Mouse (Mus musculus): ENCODE results near the gene Akt3. TPM values are rescaled to one million over a fixed set of nuclear protein-coding genes. Genes with fewer than 3 reads are reported as not detected.

The Akt3 gene
- polyA plus RNA-seq, 2 experiments, result 7.2 to 14.5 TPM

DNA sequence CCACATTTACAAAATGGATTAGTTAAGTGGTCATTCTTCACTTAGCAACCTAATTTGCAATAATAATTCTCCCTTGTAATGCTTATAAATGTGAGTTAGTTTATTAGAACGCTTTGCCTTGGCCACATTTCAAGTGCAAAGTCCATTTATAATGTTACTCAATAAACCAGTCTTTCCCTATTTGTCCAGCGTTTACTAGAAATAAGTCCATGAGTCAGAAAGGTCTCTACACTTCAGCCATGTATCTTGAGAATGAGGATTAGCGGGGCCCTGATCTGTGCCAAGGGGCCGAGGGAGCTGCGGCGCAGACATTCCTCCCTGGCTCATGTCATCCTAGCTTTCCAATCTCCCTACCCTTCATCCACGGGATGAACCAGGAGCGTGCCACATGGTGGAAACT is 275.3 kb downstream of the Akt3 start:
- no peak for ATAC-seq (ENCODE audit: low FRiP score, low read depth)
- no peak overlapping the region for H3K4me2 ChIP-seq (replicated peaks; ENCODE audit: low read depth, low read length, severe bottlenecking)
- H3K4me1 ChIP-seq (ENCODE audit: control insufficient read depth, insufficient read depth, low read length), result 0 out of 2 replicates have a peak, but pooled peaks cover 5% of the 10 kb centered on the region
- no peak for DNase-seq (ENCODE audit: low spot score)
- H3K9me3 ChIP-seq (ENCODE audit: control insufficient read depth, low read length), result no peaks in the 10 kb centered on the region
- no peak for TF ChIP-seq POLR2A (IDR thresholded peaks at IDR 0.05; ENCODE audit: borderline replicate concordance, extremely low read depth, insufficient read depth, insufficient read length)
- no peak overlapping the region for H3K9ac ChIP-seq (ENCODE audit: low read depth, low read length, severe bottlenecking)
- H3K27ac ChIP-seq (replicated peaks; ENCODE audit: low read depth, low read length), result no peak overlapping the region
- no peaks in the 10 kb centered on the region for H3K36me3 ChIP-seq (ENCODE audit: control insufficient read depth, insufficient read depth, low read length)
- H3K27me3 ChIP-seq (ENCODE audit: control insufficient read depth, insufficient read depth, low read length), result no peaks in the 10 kb centered on the region
- WGBS, result 85% methylated on average over 8 of the region's 8 CpGs
- H3K4me3 ChIP-seq (replicated peaks; ENCODE audit: low read length), result no peak overlapping the region

DNA sequence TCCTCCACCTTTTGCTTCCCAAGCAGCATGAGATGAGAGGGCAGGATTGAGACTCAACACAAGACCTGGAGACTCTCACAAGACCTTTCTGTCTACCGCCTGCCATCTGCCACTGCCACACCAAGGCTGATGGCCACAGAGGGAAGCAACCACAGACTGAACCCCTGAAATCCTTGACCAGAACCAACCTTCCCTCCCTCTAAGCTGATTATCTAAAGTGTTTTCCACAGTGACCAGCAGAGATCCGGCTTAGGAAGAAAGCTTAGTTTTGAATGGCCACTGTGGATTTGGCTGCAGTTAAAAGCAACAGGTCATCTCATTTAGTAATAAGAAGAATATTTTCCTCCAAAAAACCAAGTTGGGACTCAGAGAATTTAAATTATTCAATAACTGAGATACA is 276.5 kb downstream of the Akt3 start:
- Histone ChIP-seq H3K4me1 (ENCODE audit: control insufficient read depth, insufficient read depth, low read length) (0 out of 2 replicates have a peak, but pooled peaks cover 5% of the 10 kb centered on the region), H3K27me3 (ENCODE audit: control insufficient read depth, insufficient read depth, low read length) (no peaks in the 10 kb centered on the region), H3K4me2 (replicated peaks; ENCODE audit: low read depth, low read length, severe bottlenecking) (no peak overlapping the region), H3K27ac (replicated peaks; ENCODE audit: low read depth, low read length) (no peak overlapping the region), H3K4me3 (replicated peaks; ENCODE audit: low read length) (no peak overlapping the region), H3K9ac (ENCODE audit: low read depth, low read length, severe bottlenecking) (no peak overlapping the region), H3K36me3 (ENCODE audit: control insufficient read depth, insufficient read depth, low read length) (no peaks in the 10 kb centered on the region), H3K9me3 (ENCODE audit: control insufficient read depth, low read length) (no peaks in the 10 kb centered on the region)
- no peak for DNase-seq (ENCODE audit: low spot score)
- TF ChIP-seq POLR2A (IDR thresholded peaks at IDR 0.05; ENCODE audit: borderline replicate concordance, extremely low read depth, insufficient read depth, insufficient read length), result no peak
- WGBS, result 98% methylated on average over 2 of the region's 2 CpGs
- no peak for ATAC-seq (ENCODE audit: low FRiP score, low read depth)

DNA sequence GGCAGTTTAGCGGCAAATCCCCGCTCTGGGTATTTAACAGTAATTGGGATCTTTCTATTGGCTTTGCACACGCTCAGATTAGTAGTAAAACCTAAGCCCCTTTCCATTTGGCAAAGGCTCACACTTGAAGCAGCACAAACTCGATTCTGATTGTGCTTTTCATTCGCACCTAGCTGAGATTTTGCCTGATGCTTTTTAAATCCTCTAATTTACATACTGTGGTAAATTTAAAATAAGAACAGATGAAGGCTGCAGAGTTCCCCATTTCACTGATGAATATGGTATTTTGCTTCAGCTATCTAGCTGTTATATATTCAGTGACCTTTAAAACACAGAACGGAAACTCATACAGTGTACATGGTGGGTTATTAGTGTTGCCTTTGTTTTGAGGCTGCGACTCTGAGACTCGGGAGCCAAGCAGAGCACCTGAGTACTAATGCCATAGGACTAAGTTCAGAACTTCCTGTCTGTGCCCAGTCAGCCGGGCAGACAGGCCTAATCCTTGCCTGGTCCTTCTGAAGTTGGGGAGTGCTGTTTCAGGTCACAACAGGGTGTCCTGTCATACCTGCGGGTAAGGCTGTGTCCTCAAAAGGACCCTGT is 277.1 kb downstream of the Akt3 start:
- H3K27me3 ChIP-seq (ENCODE audit: control insufficient read depth, insufficient read depth, low read length), result no peaks in the 10 kb centered on the region
- no peak overlapping the region for H3K9ac ChIP-seq (ENCODE audit: low read depth, low read length, severe bottlenecking)
- 72% methylated on average over 10 of the region's 10 CpGs for WGBS
- no peak for ATAC-seq (ENCODE audit: low FRiP score, low read depth)
- H3K9me3 ChIP-seq (ENCODE audit: control insufficient read depth, low read length), result no peaks in the 10 kb centered on the region
- H3K36me3 ChIP-seq (ENCODE audit: control insufficient read depth, insufficient read depth, low read length), result no peaks in the 10 kb centered on the region
- H3K4me1 ChIP-seq (ENCODE audit: control insufficient read depth, insufficient read depth, low read length), result 0 out of 2 replicates have a peak, but pooled peaks cover 5% of the 10 kb centered on the region
- H3K4me3 ChIP-seq (replicated peaks; ENCODE audit: low read length), result no peak overlapping the region
- no peak overlapping the region for H3K27ac ChIP-seq (replicated peaks; ENCODE audit: low read depth, low read length)
- H3K4me2 ChIP-seq (replicated peaks; ENCODE audit: low read depth, low read length, severe bottlenecking), result no peak overlapping the region
- TF ChIP-seq POLR2A (IDR thresholded peaks at IDR 0.05; ENCODE audit: borderline replicate concordance, extremely low read depth, insufficient read depth, insufficient read length), result no peak
- no peak for DNase-seq (ENCODE audit: low spot score)

DNA sequence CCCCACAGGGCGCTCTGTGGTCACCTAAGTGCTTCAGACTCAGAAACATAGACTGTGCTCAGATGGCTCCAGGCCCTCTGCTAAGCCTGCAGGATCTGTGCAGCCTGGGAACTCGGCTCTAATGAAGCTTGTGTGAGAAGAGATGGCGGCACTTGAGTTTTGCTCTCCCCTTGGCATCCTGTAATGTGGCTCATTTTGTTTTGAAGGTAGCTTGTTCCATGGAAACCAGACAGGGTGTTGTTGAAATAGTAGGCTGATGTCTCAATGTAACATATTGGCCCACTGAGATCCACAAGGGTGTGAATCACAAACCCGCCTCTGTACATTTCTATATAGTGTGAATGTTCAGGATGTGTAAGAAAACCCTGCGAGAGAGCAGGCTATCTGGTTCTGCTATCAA is 277.9 kb downstream of the Akt3 start:
- no peaks in the 10 kb centered on the region for H3K9me3 ChIP-seq (ENCODE audit: control insufficient read depth, low read length)
- no peaks in the 10 kb centered on the region for H3K36me3 ChIP-seq (ENCODE audit: control insufficient read depth, insufficient read depth, low read length)
- H3K27me3 ChIP-seq (ENCODE audit: control insufficient read depth, insufficient read depth, low read length), result no peaks in the 10 kb centered on the region
- WGBS, result 78% methylated on average over 5 of the region's 5 CpGs
- no peak overlapping the region for H3K4me2 ChIP-seq (replicated peaks; ENCODE audit: low read depth, low read length, severe bottlenecking)
- 0 out of 2 replicates have a peak, but pooled peaks cover under 1% of the 10 kb centered on the region for H3K4me1 ChIP-seq (ENCODE audit: control insufficient read depth, insufficient read depth, low read length)
- no peak overlapping the region for H3K4me3 ChIP-seq (replicated peaks; ENCODE audit: low read length)
- H3K9ac ChIP-seq (ENCODE audit: low read depth, low read length, severe bottlenecking), result no peak overlapping the region
- TF ChIP-seq POLR2A (IDR thresholded peaks at IDR 0.05; ENCODE audit: borderline replicate concordance, extremely low read depth, insufficient read depth, insufficient read length), result no peak
- no peak for ATAC-seq (ENCODE audit: low FRiP score, low read depth)
- H3K27ac ChIP-seq (replicated peaks; ENCODE audit: low read depth, low read length), result no peak overlapping the region
- no peak for DNase-seq (ENCODE audit: low spot score)

DNA sequence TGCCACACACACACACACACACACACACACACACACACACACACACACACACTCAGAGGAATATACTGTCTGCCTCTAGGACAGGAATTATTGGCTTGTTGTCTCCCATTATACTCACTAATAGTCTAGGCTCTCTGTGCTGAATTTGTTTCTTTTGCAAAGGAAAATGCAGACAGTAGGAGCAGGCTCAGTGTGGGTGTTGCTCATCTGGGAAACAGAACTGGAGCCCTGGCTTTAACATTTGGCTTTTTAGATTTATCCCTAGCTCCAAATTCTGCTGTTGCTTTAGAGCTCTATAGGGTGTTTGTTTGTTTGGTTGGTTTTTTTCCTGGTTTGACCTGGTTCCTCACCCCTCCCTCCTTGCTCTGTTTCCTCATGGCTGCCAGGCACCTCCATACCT is 278.8 kb downstream of the Akt3 start:
- no peak overlapping the region for H3K27ac ChIP-seq (replicated peaks; ENCODE audit: low read depth, low read length)
- H3K9me3 ChIP-seq (ENCODE audit: control insufficient read depth, low read length), result no peaks in the 10 kb centered on the region
- no peak overlapping the region for H3K9ac ChIP-seq (ENCODE audit: low read depth, low read length, severe bottlenecking)
- no peak overlapping the region for H3K4me3 ChIP-seq (replicated peaks; ENCODE audit: low read length)
- H3K36me3 ChIP-seq (ENCODE audit: control insufficient read depth, insufficient read depth, low read length), result no peaks in the 10 kb centered on the region
- H3K4me1 ChIP-seq (ENCODE audit: control insufficient read depth, insufficient read depth, low read length), result no peaks in the 10 kb centered on the region
- ATAC-seq (ENCODE audit: low FRiP score, low read depth) (no peak), DNase-seq (ENCODE audit: low spot score) (no peak)
- TF ChIP-seq POLR2A (IDR thresholded peaks at IDR 0.05; ENCODE audit: borderline replicate concordance, extremely low read depth, insufficient read depth, insufficient read length), result no peak
- H3K4me2 ChIP-seq (replicated peaks; ENCODE audit: low read depth, low read length, severe bottlenecking), result no peak overlapping the region
- H3K27me3 ChIP-seq (ENCODE audit: control insufficient read depth, insufficient read depth, low read length), result no peaks in the 10 kb centered on the region
